Mouse (Mus musculus): ENCODE measurements around the gene Tbc1d2b.

DNA sequence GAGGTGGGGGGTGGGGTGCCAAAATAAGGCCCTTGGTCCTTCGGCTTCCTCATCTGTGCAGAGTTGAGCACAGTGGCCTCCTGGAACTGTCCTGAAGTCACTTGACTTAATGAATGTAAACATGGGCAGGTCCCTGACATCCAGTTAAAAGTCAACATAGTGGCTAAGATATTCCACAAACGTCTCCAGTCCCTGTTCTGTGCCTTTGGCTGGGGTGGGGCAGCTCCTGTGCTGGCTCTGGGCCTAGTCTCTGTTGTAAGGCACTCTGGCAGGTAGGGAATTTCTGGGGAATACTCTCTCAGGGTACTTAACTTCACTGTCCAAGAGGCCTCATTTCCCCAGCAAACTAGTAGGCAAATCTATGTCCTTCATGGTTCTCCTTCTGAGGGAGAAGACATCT lies 4.9 kb upstream of the Tbc1d2b start:
- TF ChIP-seq EP300 (IDR thresholded peaks at IDR 0.05; ENCODE audit: low read depth) (no peak), CTCF (IDR thresholded peaks at IDR 0.05; ENCODE audit: low read depth) (no peak)

All from liver, embryonic 14.5 days (tissue).